Mouse (Mus musculus) mesoderm, embryonic 11.5 days (tissue): ENCODE data around the gene Fut7.

Experiments used
- DNase-seq: peaks from one replicate; pipeline ENCODE4 v3.0.0-alpha.2; 2012; ENCODE audit warnings: low read depth, low spot score

The Fut7 gene

DNA sequence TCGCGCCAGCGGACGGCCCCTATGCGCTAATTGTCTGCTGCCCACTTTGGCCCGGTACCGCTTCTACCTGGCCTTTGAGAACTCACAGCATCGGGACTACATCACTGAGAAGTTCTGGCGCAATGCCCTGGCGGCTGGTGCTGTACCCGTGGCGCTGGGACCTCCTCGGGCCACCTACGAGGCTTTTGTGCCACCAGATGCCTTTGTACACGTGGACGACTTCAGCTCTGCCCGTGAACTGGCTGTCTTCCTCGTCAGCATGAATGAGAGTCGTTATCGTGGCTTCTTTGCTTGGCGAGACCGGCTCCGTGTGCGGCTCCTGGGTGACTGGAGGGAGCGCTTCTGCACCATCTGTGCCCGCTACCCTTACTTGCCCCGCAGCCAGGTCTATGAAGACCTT is 2.4 kb downstream of the Fut7 start:
- no peak for DNase-seq

DNA sequence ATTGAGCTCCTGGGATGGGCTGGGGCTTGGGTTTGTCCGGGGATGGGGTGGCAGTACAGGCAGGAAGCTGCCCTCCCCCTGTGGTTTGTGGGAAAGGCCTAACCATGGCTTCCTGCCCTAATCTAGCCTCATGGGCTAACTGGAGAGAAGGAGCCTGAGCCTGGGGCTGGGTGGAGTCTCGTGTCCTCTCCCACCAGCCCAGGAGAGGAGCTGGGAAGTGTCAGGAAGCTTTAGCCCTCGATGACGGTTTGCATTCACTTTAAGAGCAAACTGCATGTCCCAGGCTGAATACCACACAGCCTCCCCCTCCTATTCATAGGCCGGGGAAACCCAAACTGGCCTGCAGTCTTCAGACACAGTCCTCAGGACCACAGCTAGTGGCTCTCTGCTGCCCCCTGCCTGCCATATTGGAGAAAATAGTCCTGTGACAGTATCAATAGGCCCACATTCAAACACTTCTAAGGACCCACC is 3.7 kb downstream of the Fut7 start:
- peak; percentile 74 for DNase-seq

DNA sequence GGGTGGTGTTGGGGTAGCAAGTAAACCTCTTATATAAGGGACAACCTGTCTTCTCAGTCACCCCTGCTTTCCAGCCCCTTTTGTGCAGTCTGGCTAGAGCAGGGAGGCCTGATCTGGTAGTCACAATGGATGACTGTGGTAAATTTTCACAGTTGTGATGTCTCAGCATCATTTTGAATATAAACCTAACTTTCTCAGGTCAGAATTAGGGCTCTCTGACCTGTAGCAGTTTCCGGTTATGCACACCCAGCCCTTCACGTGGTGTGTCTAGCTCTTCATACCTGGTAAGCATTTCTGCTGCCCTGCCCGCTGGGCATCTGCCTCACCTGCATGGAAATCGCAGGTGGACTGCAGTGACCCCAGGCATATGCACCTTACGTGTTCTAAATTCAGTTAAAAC is 4.2 kb downstream of the Fut7 start:
- DNase-seq = no peak

GRCm38 (mm10) chr2:25428442-25429236 is 5.6 kb downstream of the Fut7 start, which contains the start of gene Abca2:
Gene Abca2 (plus strand): TSS chr2:25428703.
- peak; percentile 94 for DNase-seq

GRCm38 (mm10) chr2:25429435-25430180 is 6.5 kb downstream of the Fut7 start:
- DNase-seq = no peak

- DNase-seq = no peak
These were observed 7.5 kb downstream of the Fut7 start for GRCm38 (mm10) chr2:25430395-25431233.

DNA sequence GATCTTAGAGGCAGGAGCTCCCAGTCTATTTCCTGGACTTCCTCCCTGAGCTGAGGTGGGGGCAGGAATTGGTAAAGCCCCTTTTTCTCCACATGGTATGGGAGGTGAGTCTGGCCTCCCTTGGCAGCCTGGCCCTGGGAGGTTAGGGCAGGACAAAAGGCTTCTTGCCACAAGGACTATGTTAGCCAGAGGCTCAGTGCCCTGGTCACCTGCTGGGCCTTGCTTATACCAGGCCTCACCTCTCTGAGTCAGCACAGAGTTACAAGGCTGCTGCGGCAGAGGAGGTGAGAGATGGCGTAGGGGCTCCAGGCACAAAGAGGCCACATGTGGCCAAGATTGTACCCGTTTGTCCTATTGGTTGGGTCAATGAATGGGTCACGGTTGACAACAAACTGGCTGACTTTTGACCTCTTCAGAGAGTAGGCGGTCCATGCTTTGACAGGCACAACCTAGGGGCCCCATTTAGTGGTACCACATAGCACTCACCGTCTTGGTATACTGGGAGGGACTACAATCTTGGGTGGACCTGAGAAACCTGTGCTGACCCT is 8.3 kb downstream of the Fut7 start:
- no peak for DNase-seq

GRCm38 (mm10) chr2:25432326-25433098 is 9.4 kb downstream of the Fut7 start:
- no peak for DNase-seq

- no peak for DNase-seq
These were observed 10.0 kb downstream of the Fut7 start for GRCm38 (mm10) chr2:25433101-25433500.

DNA sequence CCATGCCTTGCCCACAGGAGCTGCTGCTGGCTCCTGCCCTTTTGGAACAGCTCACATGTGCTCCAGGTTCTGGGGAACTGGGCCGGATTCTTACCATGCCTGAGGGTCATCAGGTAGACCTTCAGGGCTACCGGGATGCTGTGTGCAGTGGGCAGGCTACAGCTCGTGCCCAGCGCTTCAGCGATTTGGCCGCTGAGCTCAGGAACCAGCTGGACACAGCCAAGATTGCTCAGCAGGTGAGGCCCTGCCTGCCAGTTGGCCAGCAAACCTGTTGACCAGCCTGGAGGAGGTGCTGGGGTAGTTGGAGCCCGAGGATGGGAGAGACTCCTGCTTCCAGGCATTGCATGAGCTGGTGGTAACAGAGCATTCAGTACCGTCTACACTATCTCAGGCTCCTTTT is 11.2 kb downstream of the Fut7 start:
- DNase-seq = no peak

DNA sequence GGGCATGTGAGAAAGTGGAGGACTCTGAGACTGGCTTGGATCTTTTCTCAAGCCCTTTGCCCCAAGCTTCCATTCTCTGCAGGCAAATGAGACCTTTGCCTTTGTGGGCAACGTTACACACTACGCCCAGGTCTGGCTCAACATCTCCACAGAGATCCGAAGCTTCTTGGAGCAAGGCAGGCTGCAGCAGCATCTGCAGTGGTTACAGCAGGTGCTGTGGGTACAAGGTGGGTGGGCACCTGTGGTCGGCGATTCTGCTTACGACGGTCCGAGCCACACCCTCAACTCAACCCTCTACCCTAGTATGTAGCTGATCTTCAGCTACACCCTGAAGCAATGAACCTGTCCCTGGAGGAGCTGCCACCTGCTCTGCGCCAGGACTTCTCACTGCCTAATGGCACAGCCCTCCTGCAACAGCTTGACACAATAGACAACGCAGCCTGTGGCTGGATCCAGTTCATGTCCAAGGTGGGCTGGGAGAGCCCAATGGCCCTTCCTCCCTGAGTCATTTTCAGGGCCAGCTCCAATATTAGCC is 13.3 kb downstream of the Fut7 start:
- no peak for DNase-seq

- no peak for DNase-seq
These were observed 18.0 kb downstream of the Fut7 start for GRCm38 (mm10) chr2:25441067-25441466.

GRCm38 (mm10) chr2:25442682-25443081 is 19.6 kb downstream of the Fut7 start:
- DNase-seq = no peak

- DNase-seq = no peak
These were observed 28.0 kb downstream of the Fut7 start for GRCm38 (mm10) chr2:25450853-25451647.

DNA sequence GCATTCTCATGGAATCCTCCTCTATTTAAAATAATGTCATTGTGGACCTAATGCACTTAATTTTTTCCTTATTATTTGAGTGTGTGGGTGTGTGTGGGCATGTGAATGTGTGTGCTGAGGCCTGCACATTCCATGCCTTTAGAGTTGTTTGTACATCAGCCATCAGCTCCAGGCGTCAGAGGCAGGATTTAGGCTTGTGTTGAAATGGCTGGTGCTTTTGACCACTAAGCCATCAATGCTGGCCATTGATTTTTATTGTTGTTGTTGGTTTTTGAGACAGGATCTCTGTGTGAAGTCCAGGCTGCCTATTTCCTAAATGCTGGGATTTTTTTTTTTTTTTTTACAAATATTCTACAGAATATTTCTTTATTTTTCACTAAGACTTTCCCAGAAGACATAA is 29.9 kb downstream of the Fut7 start:
- no peak for DNase-seq

DNA sequence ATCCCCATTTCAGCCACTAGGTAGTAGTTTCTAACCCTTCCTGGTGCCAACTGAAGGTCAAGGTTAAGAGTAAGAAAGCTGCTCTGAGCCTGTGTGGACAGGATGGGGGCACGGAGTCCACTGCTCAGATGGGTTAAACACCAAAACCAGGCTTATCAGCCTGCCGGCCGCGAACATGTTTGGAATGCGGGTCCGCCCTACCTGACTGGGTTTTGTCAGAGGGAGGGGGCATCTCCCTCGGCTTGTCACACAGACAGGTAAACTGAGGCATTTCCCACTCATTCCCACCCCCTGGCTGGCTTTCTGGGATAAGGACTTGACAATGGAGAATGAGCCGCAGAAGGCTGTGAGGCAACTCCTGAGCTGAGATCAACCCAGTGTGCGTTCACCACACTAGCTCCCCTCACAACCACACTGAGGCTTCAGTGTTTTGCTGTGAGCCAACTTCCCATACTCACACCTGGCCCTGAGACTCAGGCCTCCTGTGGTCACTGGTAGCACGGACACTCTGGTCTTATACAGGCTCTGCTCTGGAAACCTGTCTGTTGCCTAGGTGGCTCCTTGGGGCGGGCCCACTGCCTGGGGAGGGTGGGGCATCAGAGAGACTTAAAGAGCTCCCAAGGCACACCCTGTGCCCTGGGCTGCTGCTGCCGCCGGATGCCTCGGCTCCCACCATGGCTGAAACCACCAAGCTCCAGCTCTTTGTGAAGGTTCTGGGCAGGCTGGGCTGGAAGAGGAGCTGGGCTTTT is 33.3 kb downstream of the Fut7 start, which contains the start of gene Clic3:
Gene Clic3, plus strand, starts transcription at position 634 of the 749 bp plus-strand sequence.
- no peak for DNase-seq

- no peak for DNase-seq
These were observed 34.2 kb downstream of the Fut7 start for GRCm38 (mm10) chr2:25457022-25457896.

DNA sequence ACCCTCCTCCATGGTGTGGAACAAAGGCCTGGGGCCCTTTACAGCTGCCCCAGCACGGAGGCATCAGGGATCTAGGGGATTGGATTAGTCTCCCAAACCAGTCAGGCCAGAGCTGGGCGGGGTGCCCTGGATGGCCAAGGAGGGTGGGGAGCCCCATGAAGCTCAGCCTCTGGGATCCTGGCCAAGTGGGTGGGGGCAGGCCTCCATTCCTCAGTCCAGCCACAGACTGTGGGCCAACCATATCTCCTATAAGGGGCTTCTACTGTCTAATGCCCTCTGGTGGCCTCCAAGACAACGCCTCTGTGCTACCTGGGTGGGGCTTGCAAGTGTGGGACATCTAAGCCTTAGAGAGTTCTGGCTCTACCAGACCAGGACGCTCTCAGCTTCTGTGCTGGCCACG is 35.8 kb downstream of the Fut7 start:
- no peak for DNase-seq
